Mouse (Mus musculus): Measurements from ENCODE around the gene Dapk2.

DNA sequence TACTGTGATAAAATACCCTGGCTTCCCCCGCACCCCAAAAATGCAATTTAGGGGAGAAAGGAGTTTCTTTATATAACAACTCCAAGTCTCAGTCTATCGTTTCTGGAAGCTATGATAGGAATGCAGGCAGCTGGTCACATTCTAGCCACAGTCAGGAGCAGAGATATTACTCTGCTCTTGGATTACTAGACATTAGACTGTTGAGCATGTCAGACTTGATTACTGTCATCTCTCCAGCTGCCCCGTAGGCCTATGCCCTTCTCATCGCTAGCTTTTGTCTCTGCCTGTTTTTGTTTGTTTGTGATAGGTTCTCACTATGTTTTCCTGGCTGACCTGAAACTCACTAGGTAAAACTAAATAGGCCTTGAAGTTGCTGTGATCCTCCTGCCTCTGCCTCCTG is 150.7 kb downstream of the Dapk2 start:
- TF ChIP-seq POLR2A (IDR thresholded peaks at IDR 0.05; ENCODE audit: low read depth, low read length) (no peak), CTCF (IDR thresholded peaks at IDR 0.05; ENCODE audit: borderline replicate concordance, insufficient read depth, low read length) (no peak)
